Mouse (Mus musculus): ENCODE measurements around the gene Agpat4.

Agpat4 gene

GRCm38 (mm10) chr17:12182702-12183485, 64.4 kb downstream of the Agpat4 start:
- no peak for DNase-seq (ENCODE audit: extremely low spot score, low read depth, low spot score)

DNA sequence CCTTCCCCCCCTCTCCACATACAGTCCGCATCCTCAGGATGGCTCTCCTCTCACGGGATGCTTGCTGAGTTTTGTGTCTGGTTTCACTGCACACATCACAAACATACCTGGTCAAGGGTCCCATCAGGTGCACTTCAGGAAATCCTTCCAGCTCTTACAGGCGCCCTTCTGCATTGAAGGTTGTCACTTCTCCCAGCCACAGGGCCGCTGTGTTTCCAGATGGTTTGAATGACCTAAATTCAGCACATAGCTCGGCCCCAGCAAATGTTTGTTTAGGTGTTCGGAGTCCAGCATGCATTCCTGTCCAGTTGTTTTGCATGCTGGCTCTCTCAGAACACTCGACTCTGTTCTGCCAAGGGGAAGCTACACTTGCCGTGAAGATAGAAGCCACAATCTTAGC, 65.8 kb downstream of the Agpat4 start:
- DNase-seq (ENCODE audit: extremely low spot score, low read depth, low spot score): no peak

DNA sequence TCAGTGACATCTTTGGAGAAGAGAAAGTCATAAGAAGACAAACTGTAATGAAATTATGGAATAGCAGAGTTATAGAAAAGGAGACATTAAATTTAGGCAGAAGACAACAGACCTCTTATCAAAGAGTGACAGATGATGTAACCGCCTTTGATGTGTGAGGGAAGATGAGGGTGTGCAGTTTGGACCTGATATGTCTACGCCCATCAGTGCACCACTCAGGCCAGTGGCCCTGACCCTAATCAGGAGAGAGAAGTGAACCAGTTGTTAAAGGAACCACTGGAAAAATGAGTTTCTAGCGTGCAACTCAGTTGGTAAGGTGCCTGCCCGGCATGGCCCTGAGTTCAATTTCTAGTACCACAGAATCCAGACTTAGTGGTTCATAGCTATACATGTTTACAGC, 67.4 kb downstream of the Agpat4 start:
- no peak for DNase-seq (ENCODE audit: extremely low spot score, low read depth, low spot score)

DNA sequence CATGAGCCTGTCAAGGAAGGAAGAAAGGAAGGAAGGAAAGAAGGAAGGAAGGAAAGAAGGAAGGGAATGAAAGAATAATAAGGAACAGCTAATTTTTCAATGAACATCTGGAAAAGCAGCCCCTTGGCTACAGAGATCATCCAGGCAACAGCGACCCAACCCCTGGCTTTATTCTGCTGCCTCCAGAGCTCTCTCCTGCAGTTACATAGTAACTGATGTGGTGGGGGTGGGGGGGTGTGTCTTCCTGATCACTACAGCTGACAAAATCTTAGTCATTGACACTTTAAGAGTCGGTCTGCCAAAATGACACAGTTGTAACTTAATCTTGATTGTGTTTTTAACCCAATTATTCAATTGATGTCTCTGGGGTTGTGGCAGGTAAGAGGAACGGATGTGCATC, 67.8 kb downstream of the Agpat4 start:
- DNase-seq (ENCODE audit: extremely low spot score, low read depth, low spot score): no peak

DNA sequence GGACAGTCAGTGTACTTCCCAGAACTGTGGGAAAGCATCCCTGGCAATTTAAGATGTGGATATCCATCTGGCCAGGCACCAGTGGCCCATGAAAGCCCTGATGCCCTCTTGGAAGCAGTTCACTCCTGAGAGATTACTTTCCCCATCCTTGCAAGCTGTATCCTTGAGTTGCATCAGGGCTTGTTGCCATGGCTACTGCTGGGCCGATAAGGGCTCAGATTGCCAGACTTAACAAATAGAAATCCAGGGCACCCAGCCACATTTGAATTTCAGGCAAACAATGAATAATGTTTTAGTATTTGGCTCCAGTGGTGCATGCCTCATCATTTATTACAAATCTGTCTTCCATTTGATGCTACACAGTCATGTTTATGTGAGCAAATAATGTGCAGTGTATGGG, 69.3 kb downstream of the Agpat4 start:
- DNase-seq (ENCODE audit: extremely low spot score, low read depth, low spot score): no peak

- no peak for DNase-seq (ENCODE audit: extremely low spot score, low read depth, low spot score)
Measured at GRCm38 (mm10) chr17:12195137-12195536, 76.6 kb downstream of the Agpat4 start.

- no peak for DNase-seq (ENCODE audit: extremely low spot score, low read depth, low spot score)
Measured at GRCm38 (mm10) chr17:12195604-12196003, 77.1 kb downstream of the Agpat4 start.

DNA sequence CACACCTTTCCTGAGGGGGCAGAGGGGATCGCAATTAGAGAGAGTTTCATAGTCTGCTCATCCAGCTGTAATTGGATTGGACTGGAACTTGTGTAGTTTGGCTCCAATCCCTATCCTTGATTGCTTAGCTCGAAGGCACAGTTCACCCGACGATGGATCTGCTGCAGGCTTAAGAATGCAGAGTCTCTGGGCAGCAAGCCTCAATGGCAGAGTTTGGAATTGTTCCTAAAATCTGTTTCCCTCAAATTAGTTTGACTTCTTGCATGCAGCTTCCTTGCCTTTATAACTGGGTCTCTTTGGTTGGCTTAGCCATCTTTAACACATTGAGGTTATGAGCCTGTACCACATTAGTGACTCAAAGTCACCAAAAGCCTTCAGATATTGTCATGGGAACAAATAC, 81.4 kb downstream of the Agpat4 start:
- no peak for DNase-seq (ENCODE audit: extremely low spot score, low read depth, low spot score)

DNA sequence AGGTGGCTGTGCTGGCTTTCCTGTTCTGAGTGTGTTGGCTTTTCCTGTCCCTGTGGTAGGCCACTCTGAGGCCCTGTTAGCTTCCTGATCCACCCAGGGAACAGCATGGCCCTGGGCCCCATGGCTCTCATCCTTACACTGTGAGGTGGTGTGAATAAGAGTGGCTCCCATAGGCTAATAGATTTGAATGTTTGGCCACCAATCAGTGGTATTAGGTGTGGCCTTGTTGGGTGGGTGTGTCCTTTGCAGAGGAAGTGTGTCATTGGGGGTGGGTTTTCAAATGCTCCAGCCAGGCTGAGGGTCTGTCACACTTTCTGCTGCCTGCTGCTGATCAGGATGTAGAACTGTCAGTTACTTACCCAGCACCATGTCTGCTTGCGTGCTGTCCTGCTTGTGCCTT, 82.6 kb downstream of the Agpat4 start:
- no peak for DNase-seq (ENCODE audit: extremely low spot score, low read depth, low spot score)

DNA sequence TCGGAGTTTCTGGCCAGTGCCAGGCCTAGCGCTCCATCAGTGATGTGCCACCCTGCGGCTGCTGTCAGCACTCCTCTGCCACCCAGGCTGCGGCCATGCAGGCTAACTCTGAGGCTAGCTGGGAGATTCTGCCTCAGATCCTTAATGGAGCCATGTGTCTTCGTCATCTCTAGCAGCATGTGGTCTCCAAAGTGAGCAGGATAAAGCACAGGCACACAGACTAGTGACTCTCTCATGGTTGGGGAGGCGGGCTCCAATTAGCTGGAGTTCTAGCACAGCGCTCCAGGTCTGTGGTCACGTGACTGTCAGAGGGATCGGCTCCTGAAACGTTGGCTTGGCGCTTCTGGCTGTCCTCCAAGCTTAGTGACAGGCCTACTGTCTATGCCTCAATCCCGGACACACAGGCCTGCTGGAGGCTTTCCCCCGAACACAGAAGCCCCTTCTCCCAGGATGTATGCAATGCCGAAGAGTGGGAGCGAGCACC, 85.0 kb downstream of the Agpat4 start:
- DNase-seq (ENCODE audit: extremely low spot score, low read depth, low spot score): no peak

DNA sequence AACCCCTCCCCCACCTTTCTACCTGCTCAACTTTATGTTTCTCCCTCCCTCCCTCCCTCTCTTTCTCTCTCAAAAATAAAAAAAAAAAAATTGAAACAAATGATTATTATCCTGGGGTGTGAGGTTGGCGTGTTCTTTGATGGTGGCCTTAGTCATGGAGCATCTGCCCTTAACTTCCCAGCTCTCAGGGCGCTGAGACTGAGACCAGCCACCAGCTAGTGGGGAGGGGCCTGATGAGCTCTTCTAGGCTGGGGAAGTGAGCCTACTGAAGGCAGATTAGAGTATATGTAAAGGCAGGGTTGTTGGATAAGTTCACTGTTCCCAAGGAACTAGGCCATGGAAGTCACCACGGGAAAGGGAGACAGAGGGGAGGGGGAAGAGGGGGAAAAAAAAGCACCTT, 85.7 kb downstream of the Agpat4 start:
- DNase-seq (ENCODE audit: extremely low spot score, low read depth, low spot score): no peak

- no peak for DNase-seq (ENCODE audit: extremely low spot score, low read depth, low spot score)
Measured at GRCm38 (mm10) chr17:12204689-12205014, 86.1 kb downstream of the Agpat4 start.

- no peak for DNase-seq (ENCODE audit: extremely low spot score, low read depth, low spot score)
Measured at GRCm38 (mm10) chr17:12205015-12205693, 86.7 kb downstream of the Agpat4 start.

DNA sequence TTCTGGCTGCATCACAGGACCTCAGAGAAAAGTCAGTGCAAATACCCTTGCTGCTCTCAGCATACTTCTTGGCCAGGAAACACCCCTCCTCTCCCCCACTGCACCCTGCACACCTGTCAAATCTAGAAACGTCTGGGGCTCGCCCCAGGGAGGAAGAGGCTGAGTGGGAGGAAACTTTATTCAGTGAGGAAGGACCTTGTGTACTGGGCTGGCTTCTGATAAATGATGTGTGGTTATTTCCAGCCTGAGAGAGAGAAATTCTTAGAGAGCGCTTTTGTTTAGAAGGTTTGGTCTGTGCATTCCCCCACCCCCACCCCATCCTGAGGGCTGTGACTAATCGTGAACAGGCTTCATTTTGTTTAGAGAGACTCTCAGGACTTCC, 87.2 kb downstream of the Agpat4 start:
- DNase-seq (ENCODE audit: extremely low spot score, low read depth, low spot score): no peak

- no peak for DNase-seq (ENCODE audit: extremely low spot score, low read depth, low spot score)
Measured at GRCm38 (mm10) chr17:12206248-12206647, 87.7 kb downstream of the Agpat4 start.

GRCm38 (mm10) chr17:12207022-12207548, 88.6 kb downstream of the Agpat4 start:
- no peak for DNase-seq (ENCODE audit: extremely low spot score, low read depth, low spot score)

DNA sequence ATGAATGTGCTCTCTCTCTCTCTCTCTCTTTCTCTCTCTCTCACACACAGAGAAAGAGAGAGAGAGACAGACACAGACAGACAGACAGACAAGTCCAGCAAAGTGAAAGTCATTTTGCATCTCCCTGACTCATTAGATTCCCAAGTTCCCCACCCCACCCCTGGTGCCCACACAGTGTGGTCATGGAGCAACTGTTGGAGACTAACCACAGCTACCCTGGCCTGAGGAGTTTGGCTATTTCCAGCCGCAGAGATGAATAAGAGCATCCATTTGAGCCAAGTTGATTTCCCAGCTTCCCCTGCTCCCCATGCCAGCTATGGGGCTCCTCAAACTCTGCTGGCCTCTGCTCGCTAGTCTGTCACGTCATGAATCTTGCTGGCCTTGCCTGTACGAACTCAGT, 91.0 kb downstream of the Agpat4 start:
- no peak for DNase-seq (ENCODE audit: extremely low spot score, low read depth, low spot score)

- peak; percentile 74 for DNase-seq (ENCODE audit: extremely low spot score, low read depth, low spot score)
Measured at GRCm38 (mm10) chr17:12210544-12211132, 92.1 kb downstream of the Agpat4 start.

- no peak for DNase-seq (ENCODE audit: extremely low spot score, low read depth, low spot score)
Measured at GRCm38 (mm10) chr17:12211890-12212289, 93.4 kb downstream of the Agpat4 start.

- no peak for DNase-seq (ENCODE audit: extremely low spot score, low read depth, low spot score)
Measured at GRCm38 (mm10) chr17:12212341-12212740, 93.8 kb downstream of the Agpat4 start.

- no peak for DNase-seq (ENCODE audit: extremely low spot score, low read depth, low spot score)
Measured at GRCm38 (mm10) chr17:12213430-12213829, 94.9 kb downstream of the Agpat4 start.

GRCm38 (mm10) chr17:12216224-12216623, 97.7 kb downstream of the Agpat4 start:
- DNase-seq (ENCODE audit: extremely low spot score, low read depth, low spot score): no peak
